Mouse (Mus musculus) CH12.LX (cell line): ENCODE measurements around the gene Arhgef33. TPM values are rescaled to one million over a fixed set of nuclear protein-coding genes. Genes with fewer than 3 reads are reported as not detected.

Experiments used
- DNase-seq: peaks from one replicate; pipeline ENCODE4 v3.0.0-alpha.2; 2013; ENCODE audit errors: extremely low read depth
- H3K27ac ChIP-seq: 2 replicates; pipeline ENCODE4 v1.5.1; 2012; ENCODE audit warnings: low read depth, mild to moderate bottlenecking, control low read depth, moderate library complexity; ENCODE audit not compliant: insufficient read depth
- H3K27me3 ChIP-seq: replicated peaks from 2 replicates; pipeline ENCODE3; 2012; ENCODE audit warnings: inconsistent platforms
- H3K36me3 ChIP-seq, 2 experiments: replicated peaks in 1 of 2; 2 replicates each; pipeline versions ENCODE3 to v1.6.1; 2012; ENCODE audit warnings: inconsistent platforms in 1 of 2, low read length in 1 of 2, mild to moderate bottlenecking in 1 of 2, mixed read lengths in 1 of 2, moderate library complexity in 1 of 2; ENCODE audit not compliant: control insufficient read depth in 1 of 2, insufficient read depth in 1 of 2
- H3K4me1 ChIP-seq, 2 experiments: 2 replicates each; pipeline ENCODE4 v1.6.1; 2012; ENCODE audit warnings: inconsistent platforms in 1 of 2, moderate library complexity in 1 of 2; ENCODE audit not compliant: insufficient read depth in 2 of 2, control insufficient read depth in 1 of 2
- H3K4me2 ChIP-seq: 2 replicates; pipeline ENCODE4 v1.6.1; 2012; ENCODE audit warnings: low read depth, mild to moderate bottlenecking, control low read depth; ENCODE audit not compliant: poor library complexity, insufficient read depth, severe bottlenecking
- H3K4me3 ChIP-seq, 3 experiments: fragments of 150-350 bp in 1 of 3; sonication (generic) in 1 of 3; replicated peaks in 1 of 3; 2 replicates each; pipeline versions ENCODE3 to v1.5.1; 2011 to 2012; ENCODE audit warnings: low read depth in 2 of 3, low read length in 2 of 3, mild to moderate bottlenecking in 2 of 3, moderate library complexity in 2 of 3, control low read depth in 1 of 3, improper control_type of control experiment in 1 of 3, inconsistent platforms in 1 of 3, mixed read lengths in 1 of 3; ENCODE audit not compliant: poor library complexity in 1 of 3
- H3K79me2 ChIP-seq: replicated peaks from 2 replicates; pipeline ENCODE4 v1.6.1; 2012; ENCODE audit warnings: mild to moderate bottlenecking, moderate library complexity; ENCODE audit not compliant: control insufficient read depth, poor library complexity, insufficient read depth, severe bottlenecking; ENCODE audit errors: extremely low read depth
- H3K9ac ChIP-seq: 2 replicates; pipeline ENCODE4 v1.6.1; 2012; ENCODE audit warnings: low read depth, mild to moderate bottlenecking, control low read depth, moderate library complexity; ENCODE audit not compliant: insufficient read depth
- H3K9me3 ChIP-seq: replicated peaks from 2 replicates; pipeline ENCODE3; 2012; ENCODE audit warnings: low read length, inconsistent platforms, mixed read lengths
- BHLHE40 ChIP-seq: IDR thresholded peaks from 2 replicates; pipeline ENCODE4 v1.6.1; 2011; ENCODE audit warnings: mild to moderate bottlenecking, low read depth, low read length, improper control_type of control experiment
- E2F4 ChIP-seq: IDR thresholded peaks from 2 replicates; pipeline ENCODE4 v1.6.1; 2011; ENCODE audit warnings: low read depth, low read length, improper control_type of control experiment; ENCODE audit not compliant: insufficient replicate concordance
- ELF1 ChIP-seq: IDR thresholded peaks from 2 replicates; pipeline ENCODE4 v1.6.1; 2014; ENCODE audit warnings: low read depth, mild to moderate bottlenecking, inconsistent platforms, low read length, improper control_type of control experiment
- ETS1 ChIP-seq: conservative IDR thresholded peaks from 2 replicates; pipeline ENCODE4 v1.6.1; 2012; ENCODE audit warnings: low read depth, mild to moderate bottlenecking, inconsistent platforms, low read length, improper control_type of control experiment, moderate library complexity
- GABPA ChIP-seq: IDR thresholded peaks from 2 replicates; pipeline ENCODE4 v1.6.1; 2012; ENCODE audit warnings: low read depth, low read length, improper control_type of control experiment, inconsistent platforms; ENCODE audit not compliant: insufficient replicate concordance
- KAT2A ChIP-seq: IDR thresholded peaks from 2 replicates; pipeline ENCODE4 v1.6.1; 2012; ENCODE audit warnings: low read length, improper control_type of control experiment, inconsistent platforms; ENCODE audit not compliant: insufficient replicate concordance
- MAFK ChIP-seq: IDR thresholded peaks from 2 replicates; pipeline ENCODE4 v1.6.1; 2011; ENCODE audit warnings: low read length, improper control_type of control experiment; ENCODE audit not compliant: insufficient replicate concordance
- MEF2A ChIP-seq: IDR thresholded peaks from 2 replicates; pipeline ENCODE4 v1.6.1; 2014; ENCODE audit warnings: low read depth, mild to moderate bottlenecking, inconsistent platforms, low read length, improper control_type of control experiment, borderline replicate concordance
- MXI1 ChIP-seq: IDR thresholded peaks from 2 replicates; pipeline ENCODE4 v1.6.1; 2011; ENCODE audit warnings: mild to moderate bottlenecking, low read depth, low read length, improper control_type of control experiment
- MYC ChIP-seq: IDR thresholded peaks from 2 replicates; pipeline ENCODE4 v1.6.1; 2011; ENCODE audit warnings: low read depth, mild to moderate bottlenecking, improper control_type of control experiment, low read length
- NELFE ChIP-seq: IDR thresholded peaks from 2 replicates; pipeline ENCODE4 v1.6.1; 2011; ENCODE audit warnings: low read depth, low read length, improper control_type of control experiment
- NRF1 ChIP-seq: IDR thresholded peaks from 2 replicates; pipeline ENCODE4 v1.6.1; 2014; ENCODE audit warnings: low read depth, mild to moderate bottlenecking, inconsistent platforms, low read length, improper control_type of control experiment, moderate library complexity
- POLR2AphosphoS2 ChIP-seq: IDR thresholded peaks from 2 replicates; pipeline ENCODE4 v1.6.1; 2011; ENCODE audit warnings: low read depth, low read length, improper control_type of control experiment
- RCOR1 ChIP-seq: conservative IDR thresholded peaks from 2 replicates; pipeline ENCODE4 v1.6.1; 2012; ENCODE audit warnings: low read depth, mild to moderate bottlenecking, inconsistent platforms, low read length, improper control_type of control experiment
- SIN3A ChIP-seq: IDR thresholded peaks from 2 replicates; pipeline ENCODE4 v1.6.1; 2012; ENCODE audit warnings: low read length, improper control_type of control experiment, inconsistent platforms
- TCF12 ChIP-seq: IDR thresholded peaks from 2 replicates; pipeline ENCODE4 v1.6.1; 2014; ENCODE audit warnings: low read depth, mild to moderate bottlenecking, inconsistent platforms, low read length, improper control_type of control experiment
- UBTF ChIP-seq: IDR thresholded peaks from 2 replicates; pipeline ENCODE4 v1.6.1; 2012; ENCODE audit warnings: low read depth, mild to moderate bottlenecking, inconsistent platforms, low read length, improper control_type of control experiment, moderate library complexity
- USF1 ChIP-seq: IDR thresholded peaks from 2 replicates; pipeline ENCODE4 v1.6.1; 2014; ENCODE audit warnings: low read depth, mild to moderate bottlenecking, inconsistent platforms, low read length, improper control_type of control experiment
- ZC3H11A ChIP-seq: IDR thresholded peaks from 2 replicates; pipeline ENCODE4 v1.6.1; 2012; ENCODE audit warnings: low read depth, mild to moderate bottlenecking, inconsistent platforms, low read length, improper control_type of control experiment
- ZMIZ1 ChIP-seq: IDR thresholded peaks from 2 replicates; pipeline ENCODE4 v1.6.1; 2012; ENCODE audit warnings: low read depth, mild to moderate bottlenecking, inconsistent platforms, low read length, improper control_type of control experiment
- dilution Hi-C: fragments of 300-500 bp; cut with MboI; formaldehyde crosslinking; loops from 2 replicates; pipeline ENCODE4 v1.14.3; 2020; ENCODE audit warnings: low sequenced_read_pairs; ENCODE audit not compliant: extremely low pct_unique_long_range_greater_than_20kb, extremely low pct_ligation_motif_present
- in situ Hi-C: fragments of 300-500 bp; cut with MboI; formaldehyde crosslinking; loops from 3 replicates; pipeline ENCODE4 v1.14.3; 2019; ENCODE audit warnings: low sequenced_read_pairs, low pct_ligation_motif_present, low pct_unique_long_range_greater_than_20kb, mixed read lengths
- polyA plus RNA-seq: library from polyadenylated mRNA; unstranded; fragments of >175 nt; gene quantifications from 2 replicates; pipeline ENCODE4 v1.2.1, GENCODE M21; 2012; ENCODE audit warnings: low read depth; ENCODE audit not compliant: insufficient read length
- total RNA-seq, 2 experiments: library from RNA; depleted of rRNA; stranded (reverse); fragments of 300-350 nt in 1 of 2; fragments of >200 nt in 1 of 2; gene quantifications; 2 replicates each; pipeline ENCODE4 v1.2.3; 2012 to 2014

Gene Arhgef33
- total and polyA plus RNA-seq, 3 experiments = 0.55 TPM; not detected in 2

- TF ChIP-seq ZMIZ1 (no peak), UBTF (no peak), USF1 (no peak), MEF2A (no peak), KAT2A (no peak), MAFK (no peak), GABPA (no peak)
- DNase-seq = no peak
- dilution Hi-C loops = no loop called here
- Histone ChIP-seq H3K4me3 (no peak overlapping the region), H3K27ac (no peak overlapping the region), H3K36me3 (no peaks in the 10 kb centered on the region), H3K9me3 (no peaks in the 10 kb centered on the region), H3K27me3 (no peaks in the 10 kb centered on the region), H3K9ac (no peak overlapping the region), H3K79me2 (no peaks in the 10 kb centered on the region), H3K4me1 (peaks cover 7 to 27% of the 10 kb centered on the region in 2 experiments), H3K4me2 (no peak overlapping the region)
- in situ Hi-C loops = no loop called here
Measured at GRCm38 (mm10) chr17:80325456-80325855, 18.2 kb downstream of the Arhgef33 start.

- DNase-seq = no peak
- Histone ChIP-seq H3K27ac (no peak overlapping the region), H3K4me1 (peaks cover 7 to 27% of the 10 kb centered on the region in 2 experiments), H3K4me3 (no peak overlapping the region), H3K9me3 (no peaks in the 10 kb centered on the region), H3K79me2 (no peaks in the 10 kb centered on the region), H3K36me3 (no peaks in the 10 kb centered on the region), H3K27me3 (no peaks in the 10 kb centered on the region), H3K9ac (no peak overlapping the region), H3K4me2 (no peak overlapping the region)
- dilution Hi-C loops (no loop called here), in situ Hi-C loops (no loop called here)
- TF ChIP-seq E2F4 = no peak
- TF ChIP-seq SIN3A = no peak
- TF ChIP-seq UBTF = no peak
- no peak for TF ChIP-seq ELF1
- no peak for TF ChIP-seq MXI1
- no peak for TF ChIP-seq MYC
- TF ChIP-seq BHLHE40 = no peak
- no peak for TF ChIP-seq ETS1
- no peak for TF ChIP-seq GABPA
- no peak for TF ChIP-seq RCOR1
- TF ChIP-seq POLR2AphosphoS2 = no peak
- no peak for TF ChIP-seq NRF1
- TF ChIP-seq TCF12 = no peak
- TF ChIP-seq NELFE = no peak
- no peak for TF ChIP-seq ZC3H11A
Measured at GRCm38 (mm10) chr17:80326431-80326830, 19.2 kb downstream of the Arhgef33 start.
